Mouse (Mus musculus): ENCODE results near the gene Hnrnpul1.
"Not testable (repeated sequence)": the region's sequence is repeated elsewhere in the genome, so short reads cannot be mapped to it uniquely, and the experiment has no call there.

The Hnrnpul1 gene

GRCm38 (mm10) chr7:25754738-25755467, at the start of gene Hnrnpul1:
Gene Hnrnpul1 (minus strand): TSS chr7:25754757.
- peak; percentile 99 for DNase-seq

GRCm38 (mm10) chr7:25803460-25803859, 48.9 kb upstream of the Hnrnpul1 start:
- DNase-seq: no peak

DNA sequence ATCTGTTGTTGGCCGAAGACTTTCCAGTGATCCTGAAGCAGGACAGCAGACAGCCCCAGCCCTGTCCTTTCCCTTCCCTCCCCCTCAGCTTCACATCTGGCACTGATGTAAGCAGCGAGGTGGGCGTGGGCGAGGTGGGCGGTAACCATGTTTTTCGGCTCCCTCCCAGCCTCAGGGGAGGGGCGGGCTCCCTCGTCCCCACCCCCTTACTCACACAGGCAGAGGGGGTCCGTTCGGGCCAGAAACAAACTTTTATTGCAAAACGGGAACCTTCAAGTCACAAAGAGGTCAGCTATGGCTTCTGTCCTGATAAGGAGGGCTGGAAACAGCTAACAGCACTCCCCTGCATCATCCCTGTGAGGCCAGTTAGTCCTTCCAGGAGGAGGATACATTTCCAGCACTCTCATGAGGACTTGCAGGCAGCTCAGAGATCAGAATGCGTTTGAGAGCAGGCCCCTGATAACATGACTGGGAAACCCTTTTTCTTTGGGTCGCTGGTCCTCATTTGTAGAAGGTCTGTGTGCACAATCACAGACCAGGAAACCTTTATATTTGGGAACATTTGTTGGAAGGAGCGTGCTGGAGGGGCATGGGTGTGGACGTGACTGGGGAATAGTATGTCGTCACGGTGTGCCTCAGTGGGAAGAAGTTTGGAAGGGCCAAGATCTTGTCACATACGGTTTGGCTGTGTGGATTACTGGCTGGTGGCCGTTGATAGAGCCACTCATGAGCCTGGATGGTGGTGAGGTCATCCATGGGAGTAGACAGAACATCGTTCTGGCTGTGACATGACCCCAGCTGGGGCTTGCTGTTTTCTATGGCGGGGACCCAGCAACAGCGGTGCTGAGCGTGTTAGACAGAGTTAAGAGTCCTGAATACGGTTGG, 47.9 kb upstream of the Hnrnpul1 start:
- DNase-seq: peak; percentile 81

- no peak for DNase-seq
These were observed 46.5 kb upstream of the Hnrnpul1 start for GRCm38 (mm10) chr7:25801031-25801430.

DNA sequence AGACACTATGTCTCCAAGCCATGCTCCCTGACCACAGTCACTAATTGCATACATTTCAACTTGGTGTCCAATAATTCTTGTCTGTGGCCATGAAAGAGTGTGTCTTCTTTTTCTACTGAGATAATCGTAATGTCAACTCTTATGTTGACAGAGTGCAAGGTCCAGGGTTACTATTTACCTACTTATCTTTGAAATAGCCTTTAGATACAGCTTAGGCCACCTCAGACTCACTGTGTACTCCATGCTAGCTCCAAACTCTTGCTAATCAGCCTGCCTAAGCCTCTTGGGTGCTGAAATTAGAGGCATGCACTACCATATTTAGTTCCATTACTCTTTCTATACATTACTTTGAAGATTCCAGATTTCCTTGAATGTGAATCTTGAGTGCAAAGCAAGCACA, 44.8 kb upstream of the Hnrnpul1 start:
- DNase-seq: no peak

DNA sequence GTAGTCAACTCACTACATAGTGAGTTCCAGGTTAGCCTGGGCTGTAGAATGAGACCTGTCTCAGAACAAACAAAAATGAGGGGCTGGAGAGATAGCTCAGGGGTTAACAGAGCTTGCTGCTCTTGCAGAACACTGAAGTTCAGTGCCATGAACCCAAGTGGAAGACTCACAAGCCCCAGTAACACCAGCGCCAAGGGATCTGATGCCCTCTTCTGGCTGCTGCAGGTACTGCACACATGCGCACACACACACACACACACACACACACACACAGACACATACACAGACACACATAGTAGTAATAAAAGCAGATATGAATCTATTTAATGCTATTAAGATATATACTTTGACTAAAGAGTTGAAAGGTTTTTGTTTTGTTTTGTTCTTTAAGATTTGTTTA, 44.0 kb upstream of the Hnrnpul1 start:
- DNase-seq: no peak

DNA sequence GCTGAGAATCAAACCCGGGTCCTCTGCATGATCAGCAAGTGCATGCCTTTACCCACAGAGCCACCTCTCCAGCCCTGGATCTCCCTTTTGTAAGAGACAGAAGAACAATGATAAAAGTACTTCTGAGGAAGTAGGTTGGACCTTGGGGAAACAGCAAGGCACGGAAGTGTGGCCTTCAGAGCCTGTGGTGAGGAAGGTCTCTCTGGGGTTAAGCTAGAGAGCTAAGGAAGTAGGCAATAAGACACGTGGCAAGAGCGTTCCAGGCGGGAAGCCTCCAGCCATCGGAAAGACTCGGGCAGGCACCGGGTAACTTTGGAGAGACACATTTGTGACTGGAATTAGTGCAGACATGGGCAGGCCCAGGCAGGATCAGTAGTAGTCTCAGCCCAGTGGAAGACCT, 40.2 kb upstream of the Hnrnpul1 start:
- DNase-seq: no peak

- DNase-seq: peak; percentile 52
These were observed 39.1 kb upstream of the Hnrnpul1 start for GRCm38 (mm10) chr7:25793679-25794078.

DNA sequence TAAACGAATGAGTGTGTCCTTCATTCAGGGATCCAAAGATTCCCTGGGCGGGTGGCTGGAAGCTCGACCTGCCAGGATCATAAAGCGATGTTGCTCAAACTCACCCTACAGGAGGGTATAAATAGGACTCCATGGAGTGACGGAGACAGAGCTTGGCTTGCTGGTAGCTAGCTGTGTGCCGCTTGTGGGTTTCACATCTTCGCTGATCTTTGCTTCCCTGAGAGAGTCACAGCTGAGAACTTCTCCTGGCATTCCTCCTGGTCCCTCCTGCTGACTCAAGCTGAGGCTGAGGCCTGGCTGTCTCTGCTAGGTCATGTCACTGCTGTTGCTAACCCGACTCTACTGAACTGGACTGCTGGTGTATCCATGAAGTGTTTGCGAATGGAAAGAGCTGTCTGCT, 38.4 kb upstream of the Hnrnpul1 start:
- DNase-seq: not testable (repeated sequence)

GRCm38 (mm10) chr7:25790615-25791014, 36.1 kb upstream of the Hnrnpul1 start:
- DNase-seq: no peak

DNA sequence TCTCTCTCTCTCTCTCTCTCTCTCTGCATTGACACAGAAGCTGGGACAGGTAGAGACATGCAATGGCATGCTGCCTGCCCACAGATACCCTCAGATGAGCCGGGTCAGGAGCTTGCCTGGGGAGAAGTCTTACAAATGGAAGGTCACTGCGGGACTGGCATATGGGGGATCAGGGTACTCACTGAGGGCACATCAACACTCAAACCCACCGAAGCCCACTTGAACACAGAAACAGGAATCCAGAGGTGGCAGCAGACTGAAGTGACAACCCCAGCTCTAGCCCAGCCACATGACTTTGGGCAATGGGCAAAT, 34.5 kb upstream of the Hnrnpul1 start:
- no peak for DNase-seq

- DNase-seq: peak; percentile 76
These were observed 33.9 kb upstream of the Hnrnpul1 start, which contains the start of gene Axl for GRCm38 (mm10) chr7:25788220-25789128. Gene Axl (minus strand): TSS chr7:25788705.

- DNase-seq: no peak
These were observed 33.1 kb upstream of the Hnrnpul1 start for GRCm38 (mm10) chr7:25787456-25788219.

- no peak for DNase-seq
These were observed 32.4 kb upstream of the Hnrnpul1 start for GRCm38 (mm10) chr7:25786974-25787373.

GRCm38 (mm10) chr7:25785752-25786151, 31.2 kb upstream of the Hnrnpul1 start:
- DNase-seq: no peak

DNA sequence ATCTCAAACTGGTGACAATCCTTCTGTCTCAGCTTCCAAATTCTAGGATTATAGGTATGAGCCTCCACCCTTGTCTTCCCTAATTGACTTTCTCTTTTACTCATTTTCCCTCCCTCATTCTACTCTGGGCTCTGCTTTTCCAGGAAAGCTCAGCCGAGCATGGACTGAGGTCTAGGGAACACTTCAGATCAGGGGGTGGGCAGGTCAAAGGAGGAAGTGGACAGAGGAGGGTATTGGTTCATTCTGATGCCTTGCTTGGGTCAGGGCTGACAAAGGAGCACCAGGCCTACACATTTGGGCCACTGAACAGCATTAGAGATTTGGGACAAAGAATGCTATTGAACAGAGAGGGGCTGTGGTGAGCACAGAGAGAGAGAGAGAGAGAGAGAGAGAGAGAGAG, 30.3 kb upstream of the Hnrnpul1 start:
- DNase-seq: no peak

GRCm38 (mm10) chr7:25783746-25784145, 29.2 kb upstream of the Hnrnpul1 start:
- no peak for DNase-seq

DNA sequence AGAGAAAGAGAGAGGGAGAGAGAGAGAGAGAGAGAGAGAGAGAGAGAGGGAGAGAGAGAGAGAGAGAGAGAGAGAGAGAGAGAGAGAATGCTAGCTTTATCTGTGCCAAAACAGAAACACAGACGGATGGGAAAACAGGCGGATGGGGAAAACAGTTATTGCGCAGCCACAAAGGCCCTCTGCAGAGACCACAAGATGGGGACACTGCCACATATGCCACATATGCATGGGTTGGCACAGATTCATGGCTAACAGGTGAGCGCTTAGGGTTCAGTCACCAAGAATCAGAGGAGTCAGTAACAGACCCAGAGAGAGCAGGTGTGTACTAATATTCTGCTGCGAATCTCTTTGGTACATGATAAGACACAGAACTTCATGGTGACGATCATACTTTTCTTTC, 28.2 kb upstream of the Hnrnpul1 start:
- no peak for DNase-seq

DNA sequence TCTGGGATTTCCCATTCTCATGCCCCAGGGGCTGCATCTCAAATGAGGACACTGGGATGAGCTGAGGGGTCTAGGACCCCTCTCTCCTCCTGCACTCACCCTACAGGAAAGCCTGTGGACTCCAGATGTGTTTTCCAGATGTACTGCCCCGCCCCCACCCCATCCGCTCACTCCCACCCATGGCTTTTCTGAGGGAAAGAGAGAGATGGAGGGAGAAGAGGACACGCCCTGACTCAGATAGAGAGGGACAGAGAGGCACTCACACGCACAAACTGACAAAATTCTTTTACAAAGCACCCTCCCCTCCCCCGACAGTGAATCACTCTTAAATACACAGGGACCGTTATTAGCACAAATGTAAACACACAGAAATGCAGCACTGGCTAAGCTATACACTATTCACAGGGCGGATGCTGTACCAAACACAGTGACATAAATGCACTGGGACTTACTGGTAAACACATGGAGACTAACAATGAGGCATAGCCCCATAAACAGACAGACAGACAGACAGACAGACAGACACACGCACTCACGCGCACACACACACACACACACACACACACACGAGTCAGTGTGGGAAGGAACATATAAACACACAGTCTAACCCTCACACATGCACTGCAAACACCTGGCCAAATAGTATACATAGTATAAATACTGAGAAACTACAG, 27.5 kb upstream of the Hnrnpul1 start:
- no peak for DNase-seq

- DNase-seq: peak; percentile 46
These were observed 26.9 kb upstream of the Hnrnpul1 start for GRCm38 (mm10) chr7:25781321-25781936.

DNA sequence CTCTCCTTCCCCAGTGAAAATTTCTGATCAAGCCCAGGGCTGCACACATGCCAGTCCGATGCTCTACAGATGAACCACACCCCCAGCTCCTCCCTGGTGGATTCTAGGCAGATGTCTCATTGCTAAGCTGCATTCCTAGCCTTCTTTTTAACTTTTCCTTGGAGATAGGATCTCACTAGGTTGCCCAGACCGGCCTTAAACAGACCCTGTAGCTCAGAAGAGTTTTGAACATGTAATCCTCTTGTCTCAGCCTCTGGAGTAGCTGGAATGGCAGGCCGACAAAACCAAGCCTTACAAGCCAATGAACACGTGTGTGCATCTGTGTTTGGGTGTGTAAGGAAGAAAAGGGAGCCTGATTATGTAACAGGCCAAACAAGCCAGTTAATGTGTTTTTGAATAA, 26.2 kb upstream of the Hnrnpul1 start:
- DNase-seq: no peak

Measured in kidney, postnatal 14 days (tissue).